In the genomic region with DNA sequence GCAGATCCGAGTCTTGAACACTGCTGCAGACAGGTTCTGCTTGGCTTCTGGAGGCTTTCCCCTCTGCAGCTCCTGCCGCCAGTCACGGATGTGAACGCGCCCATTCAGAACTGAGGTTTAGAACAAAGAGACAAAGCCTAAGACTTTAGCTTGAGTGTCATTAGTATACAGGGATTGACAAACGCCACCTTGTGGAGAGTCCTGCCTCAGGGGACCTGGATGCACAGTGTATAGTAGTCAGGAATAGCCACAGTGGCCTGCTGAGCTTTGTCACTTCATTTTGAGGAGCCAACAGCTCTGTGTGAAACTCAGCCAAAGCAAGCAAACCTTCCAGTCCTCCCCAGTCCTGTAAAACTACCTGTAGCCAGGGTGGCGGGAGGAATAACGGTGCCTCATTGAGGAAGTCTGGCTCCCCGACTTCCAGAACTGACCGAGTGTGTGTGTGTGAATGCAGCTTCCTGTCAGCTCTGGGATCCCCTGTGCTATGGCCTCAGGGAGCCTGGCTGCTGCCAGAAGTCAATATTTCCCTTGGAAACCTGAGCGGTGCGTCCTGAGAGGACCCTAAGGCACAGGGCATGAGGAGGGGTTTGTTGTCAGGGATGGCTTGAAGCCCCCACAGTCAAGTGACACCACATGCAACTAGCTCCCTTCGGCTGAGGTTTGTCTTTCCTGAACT, we compare ENCODE assay signal across 14 mouse cellular contexts. TPM values are rescaled to one million over a fixed set of nuclear protein-coding genes. Genes with fewer than 3 reads are reported as not detected.
A peak's percentile ranks its signal among the peaks of the same experiment; 100 is the strongest.
DNase-seq lines count a peak whose midpoint lies in the region; ATAC-seq and TF ChIP-seq lines count a peak whose summit lies in the region.
"Had no signal": no experiment of that assay in that cellular context is flagged by ENCODE, and none has a peak within 500 bp of the region (broad histone marks: within the 10 kb centered on the region; RNA-seq: fewer than 3 reads in every experiment).

No protein-coding gene starts in this region.

- no peaks in the 10 kb centered on the region for H3K9me3 ChIP-seq in lung, embryonic 14.5 days (ENCODE audit: low read depth, low read length)
- H3K9me3 ChIP-seq in heart, embryonic 15.5 days (replicated peaks), result no peaks in the 10 kb centered on the region
- H3K9me3 ChIP-seq: kidney, embryonic 15.5 days had no signal

- no peak overlapping the region for H3K9ac ChIP-seq in lung, embryonic 14.5 days
- H3K9ac ChIP-seq in heart, embryonic 15.5 days, result no peak overlapping the region
- H3K9ac ChIP-seq: kidney, embryonic 15.5 days had no signal

- ATAC-seq in lung, embryonic 14.5 days (ENCODE audit: insufficient read depth), result no peak
- no peak for ATAC-seq in heart, embryonic 15.5 days (replicated peaks; ENCODE audit: insufficient number of reproducible peaks, insufficient read depth, low FRiP score, low read depth)

- no peaks in the 10 kb centered on the region for H3K4me1 ChIP-seq in lung, embryonic 14.5 days (ENCODE audit: insufficient read depth)
- peaks cover 49% of the 10 kb centered on the region for H3K4me1 ChIP-seq in heart, embryonic 15.5 days (replicated peaks)
- H3K4me1 ChIP-seq in thymus, adult 2 months (replicated peaks; ENCODE audit: control insufficient read depth, insufficient read depth, low read length), result no peaks in the 10 kb centered on the region
- H3K4me1 ChIP-seq: kidney, embryonic 15.5 days had no signal

- peak; percentile 52 for TF ChIP-seq CTCF in lung, embryonic 14.5 days (IDR thresholded peaks at IDR 0.05; ENCODE audit: low read depth)
- TF ChIP-seq CTCF in thymus, adult 2 months (IDR thresholded peaks at IDR 0.05; ENCODE audit: borderline replicate concordance, control insufficient read depth, extremely low read depth, insufficient read depth, low read length, poor library complexity), result no peak

- no peaks in the 10 kb centered on the region for H3K27me3 ChIP-seq in lung, embryonic 14.5 days (ENCODE audit: insufficient read depth, low read length)
- H3K27me3 ChIP-seq in heart, embryonic 15.5 days, result no peaks in the 10 kb centered on the region
- H3K27me3 ChIP-seq in thymus, adult 2 months (ENCODE audit: control insufficient read depth, insufficient read depth, low read length), result no peaks in the 10 kb centered on the region
- H3K27me3 ChIP-seq: kidney, embryonic 15.5 days had no signal

- 76% methylated on average over 13 of the region's 13 CpGs for WGBS in lung, embryonic 14.5 days
- WGBS in heart, embryonic 15.5 days, result 77% methylated on average over 13 of the region's 13 CpGs
- WGBS in thymus, adult 2 months, result 93% methylated on average over 13 of the region's 13 CpGs

- H3K4me2 ChIP-seq in lung, embryonic 14.5 days, result no peak overlapping the region
- no peak overlapping the region for H3K4me2 ChIP-seq in heart, embryonic 15.5 days
- H3K4me2 ChIP-seq: kidney, embryonic 15.5 days had no signal

- no peak for TF ChIP-seq POLR2A in thymus, adult 2 months (IDR thresholded peaks at IDR 0.05; ENCODE audit: control insufficient read depth, extremely low read depth, insufficient read depth, low read length, poor library complexity)

- H3K27ac ChIP-seq in lung, embryonic 14.5 days (ENCODE audit: low read depth), result no peak overlapping the region
- H3K27ac ChIP-seq in heart, embryonic 15.5 days, result peak overlapping the region; percentile 91
- H3K27ac ChIP-seq in thymus, adult 2 months (ENCODE audit: control insufficient read depth, insufficient read depth, low read length), result no peak overlapping the region
- H3K27ac ChIP-seq: kidney, embryonic 15.5 days had no signal

- intact Hi-C loops in heart, postnatal 25 days (cut with DNase I), result no loop called here

- H3K36me3 ChIP-seq in lung, embryonic 14.5 days (ENCODE audit: insufficient read depth), result peaks cover 48% of the 10 kb centered on the region
- peaks cover 35% of the 10 kb centered on the region for H3K36me3 ChIP-seq in heart, embryonic 15.5 days
- H3K36me3 ChIP-seq in thymus, adult 2 months (ENCODE audit: control insufficient read depth, insufficient read depth, low read length), result peaks cover 2% of the 10 kb centered on the region; the same call in 1 of the 2 replicates

- no peak overlapping the region for H3K4me3 ChIP-seq in lung, embryonic 14.5 days (ENCODE audit: low read depth, low read length)
- no peak overlapping the region for H3K4me3 ChIP-seq in heart, embryonic 15.5 days
- no peak overlapping the region for H3K4me3 ChIP-seq in thymus, adult 2 months (ENCODE audit: control insufficient read depth, insufficient read depth, low read length)
- H3K4me3 ChIP-seq: kidney, embryonic 15.5 days; myocyte had no signal

- DNase-seq in heart, adult 18-20 months, result peak; percentile 36 to 46
- DNase-seq in heart, postnatal 25 days (ENCODE audit: low spot score), result no peak
- peak; percentile 60 for DNase-seq in lung, embryonic 14.5 days
- no peak for DNase-seq in lung, adult 18-20 months
- DNase-seq in brain, adult 2 months (ENCODE audit: low read depth, low spot score), result peak; percentile 33
- DNase-seq in thymus, adult 2 months, result no peak
- no peak for DNase-seq in spleen, postnatal 10 days (ENCODE audit: low spot score in 2 of 2)
- DNase-seq: adrenal gland, postnatal 10 days; right cerebral cortex, postnatal 14 days; thymus, postnatal 36 days had no signal

RNA-seq across cellular contexts. Expression of a gene that starts 16.8 kb away (rescaled TPM):
- total RNA-seq in heart, adult 18-20 months (2021), result 1 to 10 TPM; 2.1 to 2.2 TPM
- 1 to 10 TPM; 1.8 to 2.6 TPM for total RNA-seq in heart, postnatal 25 days (2021)
- 8.8 and 9.3 TPM in 2 replicates for polyA plus RNA-seq in lung, embryonic 14.5 days (2014; fragmentation: Nextera tagmentation; extraction: Ambion mirVana)
- polyA plus RNA-seq in heart, embryonic 15.5 days (2015; fragmentation: Nextera tagmentation; extraction: Ambion mirVana), result 4.2 and 5.5 TPM in 2 replicates
- polyA plus RNA-seq in thymus, adult 2 months (2012; rRNA removed), result 9.2 and 9.8 TPM in 2 replicates

RNA-seq across cellular contexts. Expression of a gene that starts 24.8 kb away (rescaled TPM):
- 10 to 100 TPM; 26.2 to 28.0 TPM for total RNA-seq in heart, adult 18-20 months (2021)
- 10 to 100 TPM; 23.3 to 27.2 TPM for total RNA-seq in heart, postnatal 25 days (2021)
- polyA plus RNA-seq in lung, embryonic 14.5 days (2014; fragmentation: Nextera tagmentation; extraction: Ambion mirVana), result 13.8 and 13.9 TPM in 2 replicates
- polyA plus RNA-seq in heart, embryonic 15.5 days (2015; fragmentation: Nextera tagmentation; extraction: Ambion mirVana), result 9.9 and 11.7 TPM in 2 replicates
- polyA plus RNA-seq in thymus, adult 2 months (2012; rRNA removed), result 78.2 and 82.6 TPM in 2 replicates

RNA-seq across cellular contexts. Expression of a gene that starts 32.6 kb away (rescaled TPM):
- total RNA-seq in heart, adult 18-20 months (2021), result under 1 TPM; 0.22 to 0.41 TPM
- under 1 TPM; 0.94 to 0.98 TPM for total RNA-seq in heart, postnatal 25 days (2021)
- 5.3 and 5.4 TPM in 2 replicates for polyA plus RNA-seq in lung, embryonic 14.5 days (2014; fragmentation: Nextera tagmentation; extraction: Ambion mirVana)
- polyA plus RNA-seq in heart, embryonic 15.5 days (2015; fragmentation: Nextera tagmentation; extraction: Ambion mirVana), result 7.4 and 11.5 TPM in 2 replicates
- polyA plus RNA-seq in thymus, adult 2 months (2012; rRNA removed), result 1.0 and 1.6 TPM in 2 replicates
- total RNA-seq: common myeloid progenitor, adult 5-6 weeks had no signal

Comparison
In these comparisons a context has a peak if more than half of its experiments do, and no peak if none do; other contexts are left out.
1. DNase-seq: peak in heart, adult 18-20 months (2 of 2), lung, embryonic 14.5 days (single experiment) and brain, adult 2 months (single experiment); none in heart, postnatal 25 days (single experiment), lung, adult 18-20 months (0 of 2), thymus, adult 2 months (single experiment) and spleen, postnatal 10 days (0 of 2).